Mouse (Mus musculus) heart, adult 2 months (tissue): ENCODE results near the gene Stx7.

Source experiments
- CTCF ChIP-seq: fragments of 200-600 bp; IDR thresholded peaks from 2 replicates; pipeline ENCODE4 v1.8.1; 2022; ENCODE audit warnings: antibody characterized with exemption, mild to moderate bottlenecking, moderate library complexity
- POLR2A ChIP-seq: fragments of 200-500 bp; IDR thresholded peaks from 2 replicates; pipeline ENCODE4 v1.6.1; 2011; ENCODE audit warnings: mild to moderate bottlenecking, low read depth, low read length, control low read depth; ENCODE audit not compliant: insufficient read depth

DNA sequence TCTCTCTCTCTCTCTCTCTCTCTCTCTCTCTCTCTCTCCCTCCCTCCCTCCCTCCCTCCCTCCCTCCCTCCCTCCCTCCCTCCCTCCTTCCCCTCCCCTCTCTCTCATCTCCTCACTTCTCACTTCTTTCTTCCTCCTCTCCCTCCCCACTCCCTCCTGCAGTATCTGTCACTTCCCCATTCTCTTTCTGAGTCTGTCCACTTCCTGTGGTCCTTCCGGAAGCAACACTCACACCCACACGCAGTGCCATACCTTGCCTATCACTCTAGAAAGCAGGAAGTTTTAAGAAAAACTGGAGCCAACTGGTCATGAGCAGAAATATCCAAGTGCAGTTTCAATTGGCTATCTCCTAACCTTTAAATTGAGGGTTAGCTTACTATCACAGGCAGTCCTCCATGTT is 16.0 kb upstream of the Stx7 start:
- TF ChIP-seq CTCF, result no peak
- TF ChIP-seq POLR2A, result no peak
